Mouse (Mus musculus) forebrain, postnatal 0 days (tissue): ENCODE measurements around the gene Tmem39b. TPM values are rescaled to one million over a fixed set of nuclear protein-coding genes. Genes with fewer than 3 reads are reported as not detected.
"Not testable (repeated sequence)": the region's sequence is repeated elsewhere in the genome, so short reads cannot be mapped to it uniquely, and the experiment has no call there.

Source experiments
- ATAC-seq: fragments of 200-750 bp; cut with Nextera tagmentation; 2 replicates; pipeline ENCODE4 v1.8.0; 2017; ENCODE audit warnings: mild to moderate bottlenecking, moderate library complexity
- DNase-seq: peaks from one replicate; pipeline ENCODE4 v3.0.0-alpha.2; 2015
- H3K27ac ChIP-seq: fragments of 300-500 bp; sonication (generic); 2 replicates; pipeline ENCODE4 v1.5.1; 2014; ENCODE audit warnings: low read depth, mild to moderate bottlenecking, antibody characterized with exemption, low read length, moderate library complexity, mixed read lengths
- H3K27me3 ChIP-seq: fragments of 300-500 bp; sonication (generic); 2 replicates; pipeline ENCODE4 v1.6.1; 2014; ENCODE audit warnings: mild to moderate bottlenecking, low read length, mixed read lengths; ENCODE audit not compliant: insufficient read depth
- H3K36me3 ChIP-seq: fragments of 300-500 bp; sonication (generic); 2 replicates; pipeline ENCODE4 v1.6.1; 2014; ENCODE audit warnings: mild to moderate bottlenecking, moderate library complexity; ENCODE audit not compliant: insufficient read depth
- H3K4me1 ChIP-seq: fragments of 300-500 bp; sonication (generic); 2 replicates; pipeline ENCODE4 v1.6.1; 2014; ENCODE audit warnings: antibody characterized with exemption; ENCODE audit not compliant: insufficient read depth
- H3K4me2 ChIP-seq: fragments of 300-500 bp; sonication (generic); 2 replicates; pipeline ENCODE4 v1.6.1; 2014; ENCODE audit warnings: low read depth, mild to moderate bottlenecking, moderate library complexity
- H3K4me3 ChIP-seq: fragments of 300-500 bp; sonication (generic); 2 replicates; pipeline ENCODE4 v1.5.1; 2014; ENCODE audit warnings: low read depth, low read length, mixed read lengths
- H3K9ac ChIP-seq: fragments of 300-500 bp; sonication (generic); 2 replicates; pipeline ENCODE4 v1.6.1; 2014; ENCODE audit warnings: mild to moderate bottlenecking
- H3K9me3 ChIP-seq: fragments of 300-500 bp; sonication (generic); 2 replicates; pipeline ENCODE4 v1.6.1; 2016; ENCODE audit warnings: low read length
- CTCF ChIP-seq: sonication (generic); IDR thresholded peaks from 2 replicates; pipeline ENCODE4 v1.5.1; 2016; ENCODE audit warnings: antibody characterized with exemption, control low read depth, low read depth
- WGBS: fragments of 180-500 bp; shearing (Covaris S2); extraction: QIAGEN DNeasy Blood & Tissue Kit; methylation state at CpG from one replicate; pipeline ENCODE4 v1.1.7; 2014; 5-methylcytosine and 5-hydroxymethylcytosine counted together
- polyA plus RNA-seq: library from polyadenylated mRNA; unstranded; fragments of >200 nt; fragmentation: Nextera tagmentation; extraction: Ambion mirVana; gene quantifications from 2 replicates; pipeline ENCODE4 v1.2.1, GENCODE M21; 2015
- total RNA-seq: library from RNA; depleted of rRNA; stranded (reverse); fragments of >200 nt; gene quantifications from 2 replicates; pipeline ENCODE4 v1.2.3, GENCODE M21; 2014

Gene Tmem39b
- total and polyA plus RNA-seq, 2 experiments from 2014 or later: 16.1 to 23.0 TPM

- peak overlapping the region; percentile 56 for H3K4me2 ChIP-seq
- H3K36me3 ChIP-seq: no peaks in the 10 kb centered on the region
- ATAC-seq: no peak
- peak; percentile 56 for DNase-seq
- H3K4me3 ChIP-seq: peak overlapping the region; percentile 79
- no peak for TF ChIP-seq CTCF
- no peaks in the 10 kb centered on the region for H3K9me3 ChIP-seq
- H3K4me1 ChIP-seq: peaks cover 11% of the 10 kb centered on the region
- H3K27me3 ChIP-seq: no peaks in the 10 kb centered on the region
- H3K27ac ChIP-seq: peak overlapping the region; percentile 93
- under 1% methylated on average over 62 of the region's 62 CpGs for WGBS
- H3K9ac ChIP-seq: peak overlapping the region; percentile 88
Measured at GRCm38 (mm10) chr4:129741251-129741973, 44.8 kb upstream of the Tmem39b start.

GRCm38 (mm10) chr4:129739111-129739645 lies 42.5 kb upstream of the Tmem39b start:
- no peak for TF ChIP-seq CTCF
- 68% methylated on average over 4 of the region's 4 CpGs for WGBS
- Histone ChIP-seq H3K36me3 (no peaks in the 10 kb centered on the region), H3K4me3 (peak overlapping the region; percentile 14; the same call in 1 of the 2 replicates), H3K4me1 (peaks cover 11% of the 10 kb centered on the region), H3K4me2 (peak overlapping the region; percentile 56), H3K27me3 (no peaks in the 10 kb centered on the region), H3K27ac (no peak overlapping the region), H3K9ac (no peak overlapping the region), H3K9me3 (no peaks in the 10 kb centered on the region)
- DNase-seq (no peak), ATAC-seq (no peak)

DNA sequence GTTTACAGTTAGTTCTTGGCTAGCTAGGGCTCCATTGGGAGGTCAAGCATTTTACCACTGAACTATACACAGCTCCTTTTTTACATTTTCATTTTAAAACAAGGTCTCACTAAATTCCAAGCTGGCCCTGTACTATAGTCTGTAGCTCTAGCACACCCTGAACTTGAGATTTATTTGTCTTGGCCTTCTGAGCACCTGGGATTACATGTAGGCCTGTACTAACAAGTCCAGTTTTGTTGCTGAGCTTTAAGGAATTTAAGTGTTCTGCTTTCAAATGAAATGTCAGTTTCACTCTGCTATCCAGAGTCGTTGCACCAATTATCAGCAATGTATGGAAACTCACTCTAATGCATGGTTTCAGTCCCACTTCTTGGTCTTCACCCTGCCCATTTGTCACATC lies 39.5 kb upstream of the Tmem39b start:
- no peaks in the 10 kb centered on the region for H3K27me3 ChIP-seq
- H3K4me3 ChIP-seq: no peak overlapping the region
- no peak for DNase-seq
- no peaks in the 10 kb centered on the region for H3K36me3 ChIP-seq
- H3K4me1 ChIP-seq: peaks cover 5% of the 10 kb centered on the region; the same call in 1 of the 2 replicates
- no peak for TF ChIP-seq CTCF
- H3K9ac ChIP-seq: no peak overlapping the region
- 76% methylated on average over 1 of the region's 1 CpGs for WGBS
- H3K9me3 ChIP-seq: no peaks in the 10 kb centered on the region
- no peak overlapping the region for H3K4me2 ChIP-seq
- no peak for ATAC-seq
- H3K27ac ChIP-seq: no peak overlapping the region

DNA sequence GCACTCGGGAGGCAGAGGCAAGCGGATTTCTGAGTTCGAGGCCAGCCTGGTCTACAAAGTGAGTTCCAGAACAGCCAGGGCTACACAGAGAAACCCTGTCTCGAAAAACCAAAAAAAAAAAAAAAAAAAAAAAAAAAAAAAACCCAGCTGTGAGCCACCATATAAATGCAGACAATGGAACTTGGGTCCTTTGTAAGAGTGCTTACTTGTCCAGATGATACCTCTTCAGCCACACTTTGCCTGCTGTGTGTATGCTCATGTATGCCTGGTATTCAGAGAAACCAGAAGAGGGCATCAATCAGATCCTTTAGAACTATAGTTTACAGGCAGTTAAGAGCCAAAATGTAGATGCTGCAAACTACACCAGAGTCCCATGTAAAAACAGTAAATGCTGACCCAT lies 38.8 kb upstream of the Tmem39b start:
- H3K4me2 ChIP-seq, H3K27me3 ChIP-seq, ATAC-seq, H3K36me3 ChIP-seq, H3K4me1 ChIP-seq, H3K9ac ChIP-seq, H3K4me3 ChIP-seq, H3K9me3 ChIP-seq, DNase-seq, H3K27ac ChIP-seq: not testable (repeated sequence)
- WGBS: 86% methylated on average over 4 of the region's 4 CpGs

- Histone ChIP-seq H3K9ac (no peak overlapping the region), H3K27ac (no peak overlapping the region), H3K4me2 (no peak overlapping the region), H3K27me3 (no peaks in the 10 kb centered on the region), H3K36me3 (peaks cover 13% of the 10 kb centered on the region), H3K4me3 (no peak overlapping the region), H3K9me3 (no peaks in the 10 kb centered on the region), H3K4me1 (no peaks in the 10 kb centered on the region)
- ATAC-seq (no peak), DNase-seq (no peak)
- TF ChIP-seq CTCF: no peak
- 80% methylated on average over 5 of the region's 5 CpGs for WGBS
Measured at GRCm38 (mm10) chr4:129731423-129731822, 34.8 kb upstream of the Tmem39b start.

DNA sequence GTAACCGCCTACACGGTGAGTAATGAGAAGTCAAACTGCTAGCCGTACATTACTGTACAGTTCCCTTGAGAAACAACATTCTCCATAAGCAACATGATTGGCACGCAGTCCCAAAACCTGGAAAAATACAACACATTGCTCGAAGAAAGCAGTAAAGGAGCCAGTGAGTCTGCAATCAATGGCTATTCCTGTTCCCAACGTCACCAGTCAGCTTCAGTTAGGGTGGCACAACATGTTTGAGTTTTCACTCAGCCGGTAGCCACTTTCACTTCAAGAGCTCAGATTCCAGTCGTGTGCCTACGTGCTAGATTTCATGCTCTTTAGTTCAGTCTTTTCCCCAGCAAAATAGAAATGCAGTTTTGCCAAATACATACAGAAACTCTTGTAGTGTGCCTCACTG lies 19.7 kb upstream of the Tmem39b start:
- Histone ChIP-seq H3K27ac (no peak overlapping the region), H3K9me3 (no peaks in the 10 kb centered on the region), H3K9ac (no peak overlapping the region), H3K4me1 (no peaks in the 10 kb centered on the region), H3K27me3 (no peaks in the 10 kb centered on the region), H3K4me2 (no peak overlapping the region), H3K36me3 (peaks cover 79% of the 10 kb centered on the region), H3K4me3 (no peak overlapping the region)
- WGBS: 90% methylated on average over 9 of the region's 9 CpGs
- TF ChIP-seq CTCF: no peak
- no peak for DNase-seq
- no peak for ATAC-seq

DNA sequence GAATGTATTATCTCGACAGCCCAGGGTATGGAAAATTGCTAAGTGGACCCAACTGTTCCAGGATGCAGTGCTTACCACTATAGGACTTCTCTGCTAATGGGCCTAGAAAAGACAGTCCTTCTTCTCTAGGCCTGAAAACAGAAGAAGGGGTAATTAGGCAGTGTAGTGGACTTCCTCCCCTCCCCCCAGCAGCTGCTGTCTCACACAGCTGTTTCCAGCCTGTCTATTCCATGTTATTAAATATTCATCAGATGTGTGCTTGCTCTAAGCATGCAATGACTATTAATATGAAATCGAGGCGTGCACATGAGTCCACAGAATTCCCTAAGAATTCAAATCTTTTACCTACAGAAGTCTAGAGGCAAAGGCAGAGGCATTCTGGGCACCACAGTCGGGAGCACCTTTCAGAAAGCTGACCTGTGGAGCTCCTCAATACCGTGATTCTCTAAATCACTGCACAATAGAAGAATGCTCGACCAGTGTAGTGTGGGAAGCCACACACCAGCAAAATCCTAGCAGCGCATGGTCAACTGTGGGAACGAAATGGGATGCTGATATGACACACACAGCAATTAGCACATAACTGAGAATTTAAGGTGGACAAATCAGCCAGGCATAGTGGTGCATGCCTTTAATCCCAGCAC lies 13.0 kb upstream of the Tmem39b start:
- Histone ChIP-seq H3K4me1 (no peaks in the 10 kb centered on the region), H3K27me3 (no peaks in the 10 kb centered on the region), H3K27ac (peak overlapping the region; percentile 59), H3K4me2 (no peak overlapping the region), H3K9me3 (no peaks in the 10 kb centered on the region), H3K36me3 (peaks cover 76% of the 10 kb centered on the region), H3K9ac (no peak overlapping the region), H3K4me3 (no peak overlapping the region)
- ATAC-seq (peak; percentile 79), DNase-seq (peak; percentile 46)
- WGBS: 51% methylated on average over 8 of the region's 8 CpGs
- no peak for TF ChIP-seq CTCF
